Mouse (Mus musculus): ENCODE measurements at regions not wholly inside any gene's neighbourhood (a gene's known extent, or its start where the extent isn't known, plus 50 kb on each side); places are given as distances from the start of the nearest gene placed in this dataset.

DNA sequence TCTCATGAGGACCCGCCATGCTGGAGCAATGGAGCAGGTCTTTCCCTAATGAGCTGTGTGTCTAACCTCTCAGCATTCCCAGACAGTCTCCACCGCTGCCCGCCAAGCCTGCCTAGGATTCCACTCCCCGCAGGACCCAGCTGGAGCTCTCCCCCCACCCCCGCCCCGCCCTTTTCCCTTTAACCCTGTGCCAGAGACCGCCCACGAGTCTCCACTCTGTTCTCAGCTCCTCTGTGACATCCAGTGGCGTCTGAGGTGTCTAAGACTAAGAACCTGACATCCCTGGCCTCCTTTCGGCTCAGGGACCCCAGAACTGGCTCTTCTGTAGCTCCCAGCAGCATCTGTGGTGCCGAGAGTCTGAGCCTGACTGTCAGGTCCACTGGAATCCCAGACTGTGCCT is 50.9 kb upstream of the Tpp2 start:
- no peak for DNase-seq

DNA sequence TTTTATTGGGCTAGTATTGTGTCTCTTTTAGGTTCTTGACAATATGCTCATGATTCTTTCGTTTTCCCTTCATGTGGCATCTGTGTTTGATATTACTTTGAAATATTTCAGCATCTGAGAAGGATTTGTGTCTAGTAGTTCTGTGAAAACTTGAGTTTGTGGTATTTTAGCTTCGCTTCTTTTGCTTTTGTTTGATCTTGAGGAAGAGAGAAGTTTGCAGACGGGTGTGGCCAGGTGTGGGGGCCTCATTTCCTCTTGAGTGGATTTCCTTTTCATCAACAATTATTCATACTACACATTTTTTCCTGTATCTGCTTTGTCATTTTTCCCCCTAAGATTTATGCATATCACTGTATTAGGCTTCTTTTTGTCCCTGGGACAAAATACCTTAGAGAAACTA is 52.8 kb upstream of the Uxs1 start:
- DNase-seq, result no peak

DNA sequence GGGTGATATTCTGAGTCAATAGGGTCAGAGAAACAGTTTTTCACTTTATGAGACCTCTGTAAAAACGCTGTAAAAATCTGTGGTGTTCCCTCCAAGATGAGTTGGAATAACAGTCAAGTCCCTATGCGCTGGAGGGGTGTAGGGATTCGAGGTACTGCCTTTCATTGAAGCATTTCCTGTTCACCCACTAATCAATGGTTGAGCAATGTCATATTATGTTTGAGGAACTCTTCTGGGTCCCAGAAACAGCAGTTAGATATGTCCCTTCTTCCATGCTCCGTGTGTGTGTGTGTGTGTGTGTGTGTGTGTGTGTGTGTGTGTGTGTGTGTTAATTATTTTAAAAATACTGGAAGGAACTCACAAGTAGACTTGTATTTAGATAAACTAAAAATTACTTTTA is 52.3 kb upstream of the Uxs1 start:
- no peak for DNase-seq

DNA sequence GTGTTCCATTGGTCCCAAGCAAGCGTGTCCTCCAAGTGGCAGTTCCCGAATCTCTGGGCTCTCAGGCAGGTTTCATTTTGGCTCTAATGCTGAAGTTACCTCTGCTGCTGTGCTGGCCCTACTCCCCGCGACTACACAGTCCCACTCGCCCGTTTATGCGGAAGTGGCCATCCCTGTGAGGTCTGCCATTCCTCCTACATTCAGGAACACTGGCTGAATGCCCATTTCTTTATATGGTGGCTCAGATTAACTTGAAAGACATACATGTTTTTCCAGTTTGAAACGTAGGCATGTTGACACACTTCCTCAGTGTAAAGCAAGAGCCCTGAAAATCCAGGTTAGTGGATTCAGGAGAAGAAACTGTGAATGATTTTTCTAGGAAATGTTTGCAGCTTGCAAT is 51.6 kb upstream of the Uxs1 start:
- DNase-seq, result peak in 1 of 2 experiments; percentile 2

DNA sequence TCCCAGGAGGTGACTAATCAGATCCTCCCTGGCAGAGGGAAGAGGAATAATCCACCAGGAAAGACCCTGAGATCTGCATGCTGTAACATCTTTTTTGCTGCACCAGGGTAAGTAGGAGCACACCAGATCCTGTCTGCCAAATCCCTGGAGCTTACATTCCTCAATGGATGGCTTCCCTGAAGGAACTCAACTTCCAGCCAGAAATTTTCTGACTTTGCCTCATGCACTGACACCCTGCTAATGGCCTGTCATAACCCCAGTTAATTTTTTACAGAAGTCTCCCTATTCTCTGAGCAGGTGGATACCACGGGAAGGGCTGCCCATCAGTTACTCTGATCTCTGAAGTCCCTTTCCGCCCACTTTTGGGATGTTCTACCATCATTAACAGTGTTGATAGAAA is 50.6 kb upstream of the Uxs1 start:
- peak; percentile 35 to 61 for DNase-seq

DNA sequence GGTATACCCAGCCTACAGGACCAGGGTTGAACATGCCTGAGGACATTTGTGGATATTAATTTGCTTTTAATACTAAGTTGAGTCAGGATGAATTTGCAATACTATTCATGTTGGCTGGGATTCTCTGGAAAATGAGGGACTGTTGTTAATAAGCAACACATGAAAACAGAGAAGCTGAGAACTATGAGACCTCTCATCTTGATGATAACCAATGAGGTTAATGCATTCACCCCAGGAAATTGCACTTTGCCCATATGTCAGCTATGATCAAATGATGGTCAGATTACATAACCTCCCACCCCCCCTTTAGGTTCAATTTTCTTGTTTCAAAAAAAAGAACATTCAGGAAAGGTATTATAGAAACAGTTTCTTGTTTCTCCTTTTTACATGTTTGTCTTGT is 50.1 kb upstream of the Uxs1 start:
- DNase-seq, result no peak

Data from kidney, postnatal 25 days (tissue).